Mouse (Mus musculus) midbrain, postnatal 0 days (tissue): ENCODE measurements around the gene Il13. TPM values are rescaled to one million over a fixed set of nuclear protein-coding genes. Genes with fewer than 3 reads are reported as not detected.
A peak's percentile ranks its signal among the peaks of the same experiment; 100 is the strongest.

Experiments used
- ATAC-seq: fragments of 200-750 bp; cut with Nextera tagmentation; 2 replicates; pipeline ENCODE4 v1.8.0; 2017; ENCODE audit warnings: moderate number of reproducible peaks, mild to moderate bottlenecking, moderate TSS enrichment, moderate library complexity; ENCODE audit not compliant: low FRiP score
- DNase-seq: peaks from one replicate; pipeline ENCODE4 v3.0.0-alpha.2; 2015; ENCODE audit warnings: low spot score
- H3K27ac ChIP-seq: fragments of 300-500 bp; sonication (generic); 2 replicates; pipeline ENCODE4 v1.5.1; 2014; ENCODE audit warnings: low read depth, mild to moderate bottlenecking, low read length, mixed read lengths
- H3K27me3 ChIP-seq: fragments of 300-500 bp; sonication (generic); 2 replicates; pipeline ENCODE4 v1.6.1; 2014; ENCODE audit warnings: low read length, control low read depth, mixed read lengths; ENCODE audit not compliant: insufficient read depth
- H3K36me3 ChIP-seq: fragments of 300-500 bp; sonication (generic); 2 replicates; pipeline ENCODE4 v1.6.1; 2014; ENCODE audit warnings: low read length, control low read depth, mixed read lengths; ENCODE audit not compliant: insufficient read depth
- H3K4me1 ChIP-seq: fragments of 300-500 bp; sonication (generic); 2 replicates; pipeline ENCODE4 v1.6.1; 2014; ENCODE audit warnings: mild to moderate bottlenecking, control low read depth, antibody characterized with exemption, low read length, mixed read lengths; ENCODE audit not compliant: insufficient read depth
- H3K4me2 ChIP-seq: fragments of 300-500 bp; sonication (generic); 2 replicates; pipeline ENCODE4 v1.6.1; 2014; ENCODE audit warnings: low read depth, mild to moderate bottlenecking, low read length, mixed read lengths; ENCODE audit not compliant: poor library complexity, severe bottlenecking
- H3K4me3 ChIP-seq: fragments of 300-500 bp; sonication (generic); 2 replicates; pipeline ENCODE4 v1.5.1; 2014; ENCODE audit warnings: low read depth, mild to moderate bottlenecking, low read length, moderate library complexity
- H3K9ac ChIP-seq: fragments of 300-500 bp; sonication (generic); replicated peaks from 2 replicates; pipeline ENCODE4 v1.6.1; 2014; ENCODE audit warnings: mild to moderate bottlenecking, low read length, moderate library complexity, mixed read lengths; ENCODE audit not compliant: poor library complexity, severe bottlenecking
- H3K9me3 ChIP-seq: fragments of 300-500 bp; sonication (generic); 2 replicates; pipeline ENCODE4 v1.6.1; 2016; ENCODE audit warnings: low read length, control low read depth
- CTCF ChIP-seq: IDR thresholded peaks from 2 replicates; pipeline ENCODE4 v1.5.1; 2016; ENCODE audit warnings: antibody characterized with exemption, mild to moderate bottlenecking
- WGBS: fragments of 180-500 bp; shearing (Covaris S2); extraction: QIAGEN DNeasy Blood & Tissue Kit; methylation state at CpG from one replicate; pipeline ENCODE4 v1.1.7; 2014; 5-methylcytosine and 5-hydroxymethylcytosine counted together
- polyA plus RNA-seq: library from polyadenylated mRNA; unstranded; fragments of >200 nt; fragmentation: Nextera tagmentation; extraction: Ambion mirVana; gene quantifications from 2 replicates; pipeline ENCODE4 v1.2.1, GENCODE M21; 2015
- total RNA-seq: library from RNA; depleted of rRNA; stranded (reverse); fragments of >200 nt; gene quantifications from 2 replicates; pipeline ENCODE4 v1.2.3, GENCODE M21; 2014; rRNA removed

Il13 gene
- total RNA-seq (not detected in 2 replicates), polyA plus RNA-seq (not detected in 2 replicates)

- Histone ChIP-seq H3K27ac (no peak within 1 kb of the TSS), H3K9me3 (no peaks in the 10 kb centered on the region), H3K4me3 (no peak within 1 kb of the TSS), H3K9ac (no peak within 1 kb of the TSS), H3K27me3 (peaks cover 5% of the 10 kb centered on the region; the same call in 1 of the 2 replicates), H3K36me3 (no peaks in the 10 kb centered on the region), H3K4me1 (no peaks in the 10 kb centered on the region), H3K4me2 (no peak within 1 kb of the TSS)
- ATAC-seq: no peak
- 95% methylated on average over 8 of the region's 8 CpGs for WGBS
- no peak for TF ChIP-seq CTCF
- DNase-seq: no peak
Measured at GRCm38 (mm10) chr11:53634556-53634955, at the start of gene Il13. Gene Il13, minus strand, starts transcription at chr11:53634702.

DNA sequence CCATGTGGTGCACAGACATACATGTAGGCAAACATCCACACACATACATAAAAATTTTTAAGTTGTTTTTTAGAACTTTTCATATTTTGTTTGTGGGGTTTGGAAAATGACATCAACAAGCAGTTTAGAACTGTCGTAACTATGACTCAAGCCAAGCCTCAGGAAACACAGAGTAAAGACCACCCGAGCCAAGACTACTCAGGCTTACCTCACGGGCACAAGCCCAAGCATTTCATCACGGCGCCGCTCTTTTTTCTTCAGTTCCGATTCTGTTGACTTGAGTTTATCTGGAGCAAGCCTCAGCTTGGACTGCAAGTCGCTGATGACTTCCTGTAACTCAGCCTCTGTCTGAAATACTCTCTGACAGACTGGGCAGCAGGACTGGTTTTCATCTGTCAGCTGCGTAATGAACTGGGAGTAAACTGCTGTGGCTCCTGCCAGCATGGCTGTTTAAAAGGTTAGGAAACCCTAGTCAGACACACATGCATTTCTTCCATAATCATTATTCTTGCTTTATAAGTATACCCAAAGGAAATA is 48.6 kb upstream of the Il13 start:
- no peaks in the 10 kb centered on the region for H3K9me3 ChIP-seq
- H3K27me3 ChIP-seq: no peaks in the 10 kb centered on the region
- H3K4me1 ChIP-seq: no peaks in the 10 kb centered on the region
- H3K36me3 ChIP-seq: peaks cover 3% of the 10 kb centered on the region; the same call in 1 of the 2 replicates
- ATAC-seq (no peak), DNase-seq (no peak)
- H3K27ac ChIP-seq: no peak overlapping the region
- WGBS: 96% methylated on average over 9 of the region's 9 CpGs
- TF ChIP-seq CTCF: no peak
- H3K4me3 ChIP-seq: no peak overlapping the region
- no peak overlapping the region for H3K4me2 ChIP-seq
- no peak overlapping the region for H3K9ac ChIP-seq

GRCm38 (mm10) chr11:53682170-53682569 is 47.7 kb upstream of the Il13 start:
- WGBS: 89% methylated on average over 2 of the region's 2 CpGs

GRCm38 (mm10) chr11:53681686-53682085 is 47.2 kb upstream of the Il13 start:
- 91% methylated on average over 2 of the region's 2 CpGs for WGBS
- no peak for ATAC-seq

More at GRCm38 (mm10) chr11:53682170-53682569, 47.7 kb upstream of the Il13 start:
- Histone ChIP-seq H3K9me3 (no peaks in the 10 kb centered on the region), H3K9ac (no peak overlapping the region), H3K4me3 (no peak overlapping the region), H3K27ac (no peak overlapping the region), H3K4me1 (no peaks in the 10 kb centered on the region), H3K36me3 (peaks cover 3% of the 10 kb centered on the region; the same call in 1 of the 2 replicates), H3K27me3 (no peaks in the 10 kb centered on the region), H3K4me2 (no peak overlapping the region)
- DNase-seq (no peak), ATAC-seq (no peak)
- no peak for TF ChIP-seq CTCF

GRCm38 (mm10) chr11:53680141-53680540 is 45.6 kb upstream of the Il13 start:
- TF ChIP-seq CTCF: no peak
- H3K4me1 ChIP-seq: no peaks in the 10 kb centered on the region
- DNase-seq (no peak), ATAC-seq (no peak)
- whole genome bisulfite sequencing: 91% methylated on average over 4 of the region's 4 CpGs
- peaks cover 3% of the 10 kb centered on the region; the same call in 1 of the 2 replicates for H3K36me3 ChIP-seq
- no peak overlapping the region for H3K27ac ChIP-seq
- H3K9me3 ChIP-seq: no peaks in the 10 kb centered on the region
- H3K4me2 ChIP-seq: no peak overlapping the region
- no peak overlapping the region for H3K9ac ChIP-seq
- no peaks in the 10 kb centered on the region for H3K27me3 ChIP-seq
- no peak overlapping the region for H3K4me3 ChIP-seq

More at GRCm38 (mm10) chr11:53681686-53682085, 47.2 kb upstream of the Il13 start:
- Histone ChIP-seq H3K4me3 (no peak overlapping the region), H3K36me3 (peaks cover 3% of the 10 kb centered on the region; the same call in 1 of the 2 replicates), H3K4me2 (no peak overlapping the region), H3K27ac (no peak overlapping the region), H3K9ac (no peak overlapping the region), H3K27me3 (no peaks in the 10 kb centered on the region), H3K9me3 (no peaks in the 10 kb centered on the region), H3K4me1 (no peaks in the 10 kb centered on the region)
- peak; percentile 16; the same call in 1 of the 2 replicates for TF ChIP-seq CTCF
- no peak for DNase-seq

GRCm38 (mm10) chr11:53671414-53671813 is 36.9 kb upstream of the Il13 start:
- DNase-seq: no peak
- 96% methylated on average over 4 of the region's 4 CpGs for WGBS
- no peak overlapping the region for H3K4me3 ChIP-seq
- no peak for TF ChIP-seq CTCF
- ATAC-seq: no peak
- no peaks in the 10 kb centered on the region for H3K27me3 ChIP-seq
- no peak overlapping the region for H3K4me2 ChIP-seq
- no peak overlapping the region for H3K27ac ChIP-seq
- H3K9me3 ChIP-seq: no peaks in the 10 kb centered on the region
- H3K36me3 ChIP-seq: peaks cover 14% of the 10 kb centered on the region; the same call in 1 of the 2 replicates
- no peak overlapping the region for H3K9ac ChIP-seq
- no peaks in the 10 kb centered on the region for H3K4me1 ChIP-seq
